Mouse (Mus musculus): ENCODE results near the gene Cdx2.

Gene Cdx2

GRCm38 (mm10) chr5:147342901-147343300, 35.8 kb upstream of the Cdx2 start:
- H3K4me3 ChIP-seq (replicated peaks; ENCODE audit: low read length): no peak overlapping the region
- H3K4me1 ChIP-seq (replicated peaks; ENCODE audit: low read depth, low read length): peaks cover 15% of the 10 kb centered on the region
- no peak for TF ChIP-seq CTCF (conservative IDR thresholded peaks at IDR 0.05; ENCODE audit: low read length)
- TF ChIP-seq NANOG (IDR thresholded peaks at IDR 0.05; ENCODE audit: borderline replicate concordance, low read length): no peak
- TF ChIP-seq POU5F1 (IDR thresholded peaks at IDR 0.05; ENCODE audit: borderline replicate concordance, low read length): no peak
- H3K27me3 ChIP-seq (ENCODE audit: insufficient read depth, low read length): peaks cover 15% of the 10 kb centered on the region; the same call in 1 of the 2 replicates
- no peaks in the 10 kb centered on the region for H3K9me3 ChIP-seq (ENCODE audit: low read length)
- H3K36me3 ChIP-seq (ENCODE audit: insufficient read depth, low read length): no peaks in the 10 kb centered on the region

- Histone ChIP-seq H3K9me3 (ENCODE audit: low read length) (no peaks in the 10 kb centered on the region), H3K4me3 (replicated peaks; ENCODE audit: low read length) (no peak overlapping the region), H3K27me3 (ENCODE audit: insufficient read depth, low read length) (peaks cover 15% of the 10 kb centered on the region; the same call in 1 of the 2 replicates), H3K36me3 (ENCODE audit: insufficient read depth, low read length) (no peaks in the 10 kb centered on the region), H3K4me1 (replicated peaks; ENCODE audit: low read depth, low read length) (peaks cover 15% of the 10 kb centered on the region)
- TF ChIP-seq NANOG (IDR thresholded peaks at IDR 0.05; ENCODE audit: borderline replicate concordance, low read length): no peak
- TF ChIP-seq CTCF (conservative IDR thresholded peaks at IDR 0.05; ENCODE audit: low read length): no peak
- no peak for TF ChIP-seq POU5F1 (IDR thresholded peaks at IDR 0.05; ENCODE audit: borderline replicate concordance, low read length)
Measured at GRCm38 (mm10) chr5:147340741-147341414, 33.8 kb upstream of the Cdx2 start.

GRCm38 (mm10) chr5:147339560-147339959, 32.5 kb upstream of the Cdx2 start:
- Histone ChIP-seq H3K9me3 (ENCODE audit: low read length) (no peaks in the 10 kb centered on the region), H3K4me3 (replicated peaks; ENCODE audit: low read length) (no peak overlapping the region), H3K4me1 (replicated peaks; ENCODE audit: low read depth, low read length) (peaks cover 15% of the 10 kb centered on the region), H3K36me3 (ENCODE audit: insufficient read depth, low read length) (no peaks in the 10 kb centered on the region), H3K27me3 (ENCODE audit: insufficient read depth, low read length) (peaks cover 20% of the 10 kb centered on the region; the same call in 1 of the 2 replicates)
- TF ChIP-seq CTCF (conservative IDR thresholded peaks at IDR 0.05; ENCODE audit: low read length) (no peak), POU5F1 (IDR thresholded peaks at IDR 0.05; ENCODE audit: borderline replicate concordance, low read length) (no peak), NANOG (IDR thresholded peaks at IDR 0.05; ENCODE audit: borderline replicate concordance, low read length) (no peak)

- Histone ChIP-seq H3K4me3 (replicated peaks; ENCODE audit: low read length) (no peak overlapping the region), H3K36me3 (ENCODE audit: insufficient read depth, low read length) (no peaks in the 10 kb centered on the region), H3K27me3 (ENCODE audit: insufficient read depth, low read length) (peaks cover 21% of the 10 kb centered on the region; the same call in 1 of the 2 replicates), H3K9me3 (ENCODE audit: low read length) (no peaks in the 10 kb centered on the region), H3K4me1 (replicated peaks; ENCODE audit: low read depth, low read length) (peaks cover 13% of the 10 kb centered on the region)
- no peak for TF ChIP-seq NANOG (IDR thresholded peaks at IDR 0.05; ENCODE audit: borderline replicate concordance, low read length)
- no peak for TF ChIP-seq POU5F1 (IDR thresholded peaks at IDR 0.05; ENCODE audit: borderline replicate concordance, low read length)
- no peak for TF ChIP-seq CTCF (conservative IDR thresholded peaks at IDR 0.05; ENCODE audit: low read length)
Measured at GRCm38 (mm10) chr5:147338967-147339366, 31.9 kb upstream of the Cdx2 start.

GRCm38 (mm10) chr5:147332711-147333110, 25.6 kb upstream of the Cdx2 start:
- no peaks in the 10 kb centered on the region for H3K36me3 ChIP-seq (ENCODE audit: insufficient read depth, low read length)

GRCm38 (mm10) chr5:147331547-147331946, 24.5 kb upstream of the Cdx2 start:
- H3K9me3 ChIP-seq (ENCODE audit: low read length): no peaks in the 10 kb centered on the region
- peaks cover 12% of the 10 kb centered on the region for H3K27me3 ChIP-seq (ENCODE audit: insufficient read depth, low read length)
- TF ChIP-seq NANOG (IDR thresholded peaks at IDR 0.05; ENCODE audit: borderline replicate concordance, low read length) (no peak), CTCF (conservative IDR thresholded peaks at IDR 0.05; ENCODE audit: low read length) (peak; percentile 85)
- no peaks in the 10 kb centered on the region for H3K36me3 ChIP-seq (ENCODE audit: insufficient read depth, low read length)
- no peak overlapping the region for H3K4me3 ChIP-seq (replicated peaks; ENCODE audit: low read length)
- H3K4me1 ChIP-seq (replicated peaks; ENCODE audit: low read depth, low read length): peaks cover 20% of the 10 kb centered on the region

More at GRCm38 (mm10) chr5:147332711-147333110, 25.6 kb upstream of the Cdx2 start:
- Histone ChIP-seq H3K4me3 (replicated peaks; ENCODE audit: low read length) (no peak overlapping the region), H3K9me3 (ENCODE audit: low read length) (no peaks in the 10 kb centered on the region), H3K27me3 (ENCODE audit: insufficient read depth, low read length) (peaks cover 6% of the 10 kb centered on the region; the same call in 1 of the 2 replicates), H3K4me1 (replicated peaks; ENCODE audit: low read depth, low read length) (peaks cover 20% of the 10 kb centered on the region)
- TF ChIP-seq POU5F1 (IDR thresholded peaks at IDR 0.05; ENCODE audit: borderline replicate concordance, low read length) (no peak), CTCF (conservative IDR thresholded peaks at IDR 0.05; ENCODE audit: low read length) (no peak), NANOG (IDR thresholded peaks at IDR 0.05; ENCODE audit: borderline replicate concordance, low read length) (no peak)

- no peaks in the 10 kb centered on the region for H3K36me3 ChIP-seq (ENCODE audit: insufficient read depth, low read length)
- H3K9me3 ChIP-seq (ENCODE audit: low read length): no peaks in the 10 kb centered on the region
- peaks cover 16% of the 10 kb centered on the region for H3K27me3 ChIP-seq (ENCODE audit: insufficient read depth, low read length)
- H3K4me3 ChIP-seq (replicated peaks; ENCODE audit: low read length): no peak overlapping the region
- H3K4me1 ChIP-seq (replicated peaks; ENCODE audit: low read depth, low read length): peaks cover 30% of the 10 kb centered on the region
- TF ChIP-seq CTCF (conservative IDR thresholded peaks at IDR 0.05; ENCODE audit: low read length) (no peak), NANOG (IDR thresholded peaks at IDR 0.05; ENCODE audit: borderline replicate concordance, low read length) (no peak), POU5F1 (IDR thresholded peaks at IDR 0.05; ENCODE audit: borderline replicate concordance, low read length) (no peak)
Measured at GRCm38 (mm10) chr5:147329946-147330345, 22.9 kb upstream of the Cdx2 start.

- H3K9me3 ChIP-seq (ENCODE audit: low read length): no peaks in the 10 kb centered on the region
- H3K36me3 ChIP-seq (ENCODE audit: insufficient read depth, low read length): no peaks in the 10 kb centered on the region
- no peak overlapping the region for H3K4me3 ChIP-seq (replicated peaks; ENCODE audit: low read length)
- TF ChIP-seq CTCF (conservative IDR thresholded peaks at IDR 0.05; ENCODE audit: low read length) (peak; percentile 87), NANOG (IDR thresholded peaks at IDR 0.05; ENCODE audit: borderline replicate concordance, low read length) (no peak)
- peaks cover 15% of the 10 kb centered on the region for H3K27me3 ChIP-seq (ENCODE audit: insufficient read depth, low read length)
- peaks cover 21% of the 10 kb centered on the region for H3K4me1 ChIP-seq (replicated peaks; ENCODE audit: low read depth, low read length)
Measured at GRCm38 (mm10) chr5:147327636-147328035, 20.6 kb upstream of the Cdx2 start.

- no peak overlapping the region for H3K4me3 ChIP-seq (replicated peaks; ENCODE audit: low read length)
- TF ChIP-seq NANOG (IDR thresholded peaks at IDR 0.05; ENCODE audit: borderline replicate concordance, low read length) (no peak), CTCF (conservative IDR thresholded peaks at IDR 0.05; ENCODE audit: low read length) (no peak), POU5F1 (IDR thresholded peaks at IDR 0.05; ENCODE audit: borderline replicate concordance, low read length) (no peak)
- peaks cover 32% of the 10 kb centered on the region for H3K27me3 ChIP-seq (ENCODE audit: insufficient read depth, low read length)
- H3K4me1 ChIP-seq (replicated peaks; ENCODE audit: low read depth, low read length): peaks cover 11% of the 10 kb centered on the region; the same call in 1 of the 2 replicates
- H3K9me3 ChIP-seq (ENCODE audit: low read length): no peaks in the 10 kb centered on the region
- no peaks in the 10 kb centered on the region for H3K36me3 ChIP-seq (ENCODE audit: insufficient read depth, low read length)
Measured at GRCm38 (mm10) chr5:147325931-147326330, 18.9 kb upstream of the Cdx2 start.

Data from E14TG2a.4 (cell line).